Mouse (Mus musculus) CH12.LX (cell line): ENCODE results near the gene Atpaf1. TPM values are rescaled to one million over a fixed set of nuclear protein-coding genes. Genes with fewer than 3 reads are reported as not detected.
A peak's percentile ranks its signal among the peaks of the same experiment; 100 is the strongest.

Experiments used
- DNase-seq: peaks from one replicate; pipeline ENCODE4 v3.0.0-alpha.2; 2013; ENCODE audit errors: extremely low read depth
- H3K27ac ChIP-seq: 2 replicates; pipeline ENCODE4 v1.5.1; 2012; ENCODE audit warnings: low read depth, mild to moderate bottlenecking, control low read depth, moderate library complexity; ENCODE audit not compliant: insufficient read depth
- H3K27me3 ChIP-seq: replicated peaks from 2 replicates; pipeline ENCODE3; 2012; ENCODE audit warnings: inconsistent platforms
- H3K36me3 ChIP-seq, 2 experiments: replicated peaks in 1 of 2; 2 replicates each; pipeline versions ENCODE3 to v1.6.1; 2012; ENCODE audit warnings: inconsistent platforms in 1 of 2, low read length in 1 of 2, mild to moderate bottlenecking in 1 of 2, mixed read lengths in 1 of 2, moderate library complexity in 1 of 2; ENCODE audit not compliant: control insufficient read depth in 1 of 2, insufficient read depth in 1 of 2
- H3K4me1 ChIP-seq, 2 experiments: 2 replicates each; pipeline ENCODE4 v1.6.1; 2012; ENCODE audit warnings: inconsistent platforms in 1 of 2, moderate library complexity in 1 of 2; ENCODE audit not compliant: insufficient read depth in 2 of 2, control insufficient read depth in 1 of 2
- H3K4me2 ChIP-seq: 2 replicates; pipeline ENCODE4 v1.6.1; 2012; ENCODE audit warnings: low read depth, mild to moderate bottlenecking, control low read depth; ENCODE audit not compliant: poor library complexity, insufficient read depth, severe bottlenecking
- H3K4me3 ChIP-seq, 3 experiments: fragments of 150-350 bp in 1 of 3; sonication (generic) in 1 of 3; replicated peaks in 1 of 3; 2 replicates each; pipeline versions ENCODE3 to v1.5.1; 2011 to 2012; ENCODE audit warnings: low read depth in 2 of 3, low read length in 2 of 3, mild to moderate bottlenecking in 2 of 3, moderate library complexity in 2 of 3, control low read depth in 1 of 3, improper control_type of control experiment in 1 of 3, inconsistent platforms in 1 of 3, mixed read lengths in 1 of 3; ENCODE audit not compliant: poor library complexity in 1 of 3
- H3K79me2 ChIP-seq: replicated peaks from 2 replicates; pipeline ENCODE4 v1.6.1; 2012; ENCODE audit warnings: mild to moderate bottlenecking, moderate library complexity; ENCODE audit not compliant: control insufficient read depth, poor library complexity, insufficient read depth, severe bottlenecking; ENCODE audit errors: extremely low read depth
- H3K9ac ChIP-seq: 2 replicates; pipeline ENCODE4 v1.6.1; 2012; ENCODE audit warnings: low read depth, mild to moderate bottlenecking, control low read depth, moderate library complexity; ENCODE audit not compliant: insufficient read depth
- H3K9me3 ChIP-seq: replicated peaks from 2 replicates; pipeline ENCODE3; 2012; ENCODE audit warnings: low read length, inconsistent platforms, mixed read lengths
- CHD2 ChIP-seq: IDR thresholded peaks from 2 replicates; pipeline ENCODE4 v1.6.1; 2011; ENCODE audit warnings: low read length, improper control_type of control experiment
- ELF1 ChIP-seq: IDR thresholded peaks from 2 replicates; pipeline ENCODE4 v1.6.1; 2014; ENCODE audit warnings: low read depth, mild to moderate bottlenecking, inconsistent platforms, low read length, improper control_type of control experiment
- GABPA ChIP-seq: IDR thresholded peaks from 2 replicates; pipeline ENCODE4 v1.6.1; 2012; ENCODE audit warnings: low read depth, low read length, improper control_type of control experiment, inconsistent platforms; ENCODE audit not compliant: insufficient replicate concordance
- HCFC1 ChIP-seq: IDR thresholded peaks from 2 replicates; pipeline ENCODE4 v1.6.1; 2012; ENCODE audit warnings: low read depth, mild to moderate bottlenecking, inconsistent platforms, low read length, improper control_type of control experiment
- IRF4 ChIP-seq: IDR thresholded peaks from 2 replicates; pipeline ENCODE4 v1.6.1; 2014; ENCODE audit warnings: low read depth, mild to moderate bottlenecking, inconsistent platforms, low read length, improper control_type of control experiment
- JUND ChIP-seq: conservative IDR thresholded peaks from 2 replicates; pipeline ENCODE4 v1.6.1; 2011; ENCODE audit warnings: low read depth, low read length, improper control_type of control experiment
- MAFK ChIP-seq: IDR thresholded peaks from 2 replicates; pipeline ENCODE4 v1.6.1; 2011; ENCODE audit warnings: low read length, improper control_type of control experiment; ENCODE audit not compliant: insufficient replicate concordance
- MYC ChIP-seq: IDR thresholded peaks from 2 replicates; pipeline ENCODE4 v1.6.1; 2011; ENCODE audit warnings: low read depth, mild to moderate bottlenecking, improper control_type of control experiment, low read length
- NRF1 ChIP-seq: IDR thresholded peaks from 2 replicates; pipeline ENCODE4 v1.6.1; 2014; ENCODE audit warnings: low read depth, mild to moderate bottlenecking, inconsistent platforms, low read length, improper control_type of control experiment, moderate library complexity
- PAX5 ChIP-seq: IDR thresholded peaks from 2 replicates; pipeline ENCODE4 v1.6.1; 2012; ENCODE audit warnings: low read length, inconsistent platforms, mixed read lengths
- POLR2AphosphoS2 ChIP-seq: IDR thresholded peaks from 2 replicates; pipeline ENCODE4 v1.6.1; 2011; ENCODE audit warnings: low read depth, low read length, improper control_type of control experiment
- RAD21 ChIP-seq: IDR thresholded peaks from 2 replicates; pipeline ENCODE4 v1.6.1; 2011; ENCODE audit warnings: low read depth, mild to moderate bottlenecking, low read length, improper control_type of control experiment, moderate library complexity
- SIN3A ChIP-seq: IDR thresholded peaks from 2 replicates; pipeline ENCODE4 v1.6.1; 2012; ENCODE audit warnings: low read length, improper control_type of control experiment, inconsistent platforms
- SMC3 ChIP-seq: IDR thresholded peaks from 2 replicates; pipeline ENCODE4 v1.6.1; 2011; ENCODE audit warnings: low read depth, low read length, improper control_type of control experiment
- UBTF ChIP-seq: IDR thresholded peaks from 2 replicates; pipeline ENCODE4 v1.6.1; 2012; ENCODE audit warnings: low read depth, mild to moderate bottlenecking, inconsistent platforms, low read length, improper control_type of control experiment, moderate library complexity
- ZC3H11A ChIP-seq: IDR thresholded peaks from 2 replicates; pipeline ENCODE4 v1.6.1; 2012; ENCODE audit warnings: low read depth, mild to moderate bottlenecking, inconsistent platforms, low read length, improper control_type of control experiment
- ZKSCAN1 ChIP-seq: IDR thresholded peaks from 2 replicates; pipeline ENCODE4 v1.6.1; 2012; ENCODE audit warnings: low read depth, inconsistent platforms, low read length, improper control_type of control experiment, borderline replicate concordance
- ZNF384 ChIP-seq: IDR thresholded peaks from 2 replicates; pipeline ENCODE4 v1.6.1; 2012; ENCODE audit warnings: low read depth, low read length, improper control_type of control experiment, inconsistent platforms
- dilution Hi-C: fragments of 300-500 bp; cut with MboI; formaldehyde crosslinking; loops from 2 replicates; pipeline ENCODE4 v1.14.3; 2020; ENCODE audit warnings: low sequenced_read_pairs; ENCODE audit not compliant: extremely low pct_unique_long_range_greater_than_20kb, extremely low pct_ligation_motif_present
- in situ Hi-C: fragments of 300-500 bp; cut with MboI; formaldehyde crosslinking; loops from 3 replicates; pipeline ENCODE4 v1.14.3; 2019; ENCODE audit warnings: low sequenced_read_pairs, low pct_ligation_motif_present, low pct_unique_long_range_greater_than_20kb, mixed read lengths
- polyA plus RNA-seq: library from polyadenylated mRNA; unstranded; fragments of >175 nt; gene quantifications from 2 replicates; pipeline ENCODE4 v1.2.1, GENCODE M21; 2012; ENCODE audit warnings: low read depth; ENCODE audit not compliant: insufficient read length
- total RNA-seq, 2 experiments: library from RNA; depleted of rRNA; stranded (reverse); fragments of 300-350 nt in 1 of 2; fragments of >200 nt in 1 of 2; gene quantifications; 2 replicates each; pipeline ENCODE4 v1.2.3; 2012 to 2014

Atpaf1 gene
- total and polyA plus RNA-seq, 3 experiments: 24.3 to 36.3 (median 27.7) TPM

DNA sequence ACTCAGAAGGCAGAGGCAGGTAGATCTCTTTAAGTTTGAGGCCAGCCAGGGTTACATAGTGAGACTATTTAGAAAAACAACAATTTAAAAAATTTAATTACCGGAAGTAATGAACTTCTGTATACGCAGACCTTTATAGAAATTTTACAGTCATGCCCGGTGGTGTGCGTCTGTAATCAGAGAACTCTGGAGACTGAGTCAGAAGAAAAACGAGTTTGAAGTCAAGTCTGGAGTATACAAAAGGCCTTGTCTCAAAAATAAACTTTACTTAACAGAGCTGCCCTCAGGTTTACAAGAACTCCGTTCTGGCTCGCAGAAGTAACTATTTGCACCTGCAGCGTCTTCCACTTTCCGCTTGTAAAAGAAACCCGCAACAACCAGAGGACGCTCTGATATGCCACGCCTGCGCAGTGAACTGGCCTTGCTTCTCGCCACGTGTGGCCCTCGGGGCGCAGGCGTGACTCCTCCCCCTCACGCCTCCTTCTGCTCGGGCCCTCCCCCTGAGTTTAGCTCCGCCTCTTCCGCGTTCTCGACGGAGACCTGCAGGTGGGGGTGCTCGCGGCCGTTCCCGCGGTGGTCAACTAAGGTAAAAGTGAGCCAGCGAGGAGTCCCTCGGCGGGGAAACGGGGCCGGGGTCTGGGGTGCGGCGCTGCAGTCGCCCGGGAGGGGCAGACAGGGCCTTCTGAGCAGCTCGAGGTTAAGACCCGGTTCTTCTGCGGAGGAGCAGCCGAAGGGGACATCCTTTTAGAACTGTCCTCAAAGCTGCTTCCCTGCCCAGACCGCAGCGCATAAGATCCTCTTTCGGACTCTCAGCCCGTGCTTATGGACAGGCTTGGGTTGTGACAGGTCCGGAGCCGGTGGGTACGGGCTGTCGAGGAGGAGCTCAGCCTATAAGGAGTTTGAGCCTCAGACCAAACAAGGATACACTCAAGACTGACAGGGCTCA, 54.4 kb downstream of the Atpaf1 start, which contains the start of gene Mknk1 (continued):
- TF ChIP-seq SIN3A (peak; percentile 27), ZC3H11A (no peak), JUND (no peak), CHD2 (0 out of 2 replicates have a peak, but pooled peaks have one; percentile 55), SMC3 (no peak), ELF1 (peak; percentile 93), ZNF384 (no peak), RAD21 (no peak), ZKSCAN1 (no peak), HCFC1 (peak; percentile 67), MYC (peak; percentile 87; the same call in 1 of the 2 replicates)

- Histone ChIP-seq H3K79me2 (peaks cover 11% of the 10 kb centered on the region), H3K27me3 (no peaks in the 10 kb centered on the region), H3K27ac (no peak overlapping the region), H3K9me3 (no peaks in the 10 kb centered on the region), H3K4me3 (peak overlapping the region; percentile 74 to 85 (median 80)), H3K4me2 (peak overlapping the region; percentile 91), H3K4me1 (peaks cover 12 to 26% of the 10 kb centered on the region in 2 experiments), H3K36me3 (peaks cover 13 to 55% of the 10 kb centered on the region in 2 experiments), H3K9ac (peak overlapping the region; percentile 76)
- in situ Hi-C loops (loop anchor here (10.0 kb wide), 1 partner anchor 55 kb away; the partner anchor contains the start of genes Atpaf1 and Tex38), dilution Hi-C loops (no loop called here)
- TF ChIP-seq UBTF (no peak), SMC3 (no peak), HCFC1 (no peak), MAFK (no peak), ZKSCAN1 (no peak), GABPA (no peak), ZC3H11A (no peak), PAX5 (no peak), NRF1 (no peak), POLR2AphosphoS2 (no peak), IRF4 (no peak)
- no peak for DNase-seq
Measured at GRCm38 (mm10) chr4:115839956-115840355, 55.3 kb downstream of the Atpaf1 start.
